Mouse (Mus musculus): ENCODE results near the gene Ebf1. TPM values are rescaled to one million over a fixed set of nuclear protein-coding genes. Genes with fewer than 3 reads are reported as not detected.
"Not testable (repeated sequence)": the region's sequence is repeated elsewhere in the genome, so short reads cannot be mapped to it uniquely, and the experiment has no call there.

Gene Ebf1
- 1 to 10 TPM; 5.9 to 6.7 TPM for total RNA-seq (2021)

- intact Hi-C loops (cut with DNase I): loop anchor here (10.0 kb wide), 2 partner anchors 1268 to 1308 kb away; no protein-coding TSS in a partner anchor
- DNase-seq: peak; percentile 94
These were observed at the start of gene Ebf1 for GRCm38 (mm10) chr11:44616788-44617712. Ebf1 (plus strand) TSS chr11:44617317.

DNA sequence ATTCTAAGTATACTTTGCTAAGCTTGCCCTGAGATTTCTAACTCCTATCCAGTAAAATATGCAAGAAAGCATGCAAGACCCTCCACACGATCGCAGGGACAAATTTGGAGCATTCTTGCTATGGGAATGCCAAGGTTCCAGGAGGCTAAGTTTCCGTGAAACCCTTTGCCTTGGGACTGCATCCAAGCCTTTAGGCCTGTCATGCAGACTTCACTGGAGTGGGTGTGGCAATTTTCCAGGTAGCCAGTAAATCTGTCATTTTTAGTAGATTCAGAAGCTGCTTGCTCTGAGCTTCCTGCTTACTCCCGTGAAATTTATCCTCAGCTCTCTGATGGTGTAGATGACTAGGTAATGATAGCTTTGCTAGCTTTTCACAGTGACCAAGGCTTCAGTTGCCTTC is 46.8 kb upstream of the Ebf1 start:
- intact Hi-C loops (cut with DNase I); DNase-seq: not testable (repeated sequence)

DNA sequence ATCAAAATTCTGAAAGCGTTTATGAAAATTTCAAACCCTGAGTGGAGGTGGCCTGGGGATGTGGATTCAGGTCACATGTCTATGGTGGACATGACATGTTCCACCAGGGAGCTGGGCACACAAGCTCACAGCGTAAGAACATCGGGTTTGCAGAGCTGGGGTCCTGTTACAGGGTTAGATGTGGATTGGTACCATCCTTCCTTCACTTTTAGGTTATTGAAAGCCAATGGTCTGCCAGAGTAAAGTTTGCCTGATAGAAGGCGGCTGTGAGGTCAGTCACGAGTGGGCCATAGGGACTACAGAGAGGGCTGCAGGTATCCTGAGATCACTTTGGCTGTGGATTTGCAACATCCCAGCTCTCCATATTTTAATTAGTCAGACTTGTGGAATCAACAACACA is 44.3 kb upstream of the Ebf1 start:
- intact Hi-C loops (cut with DNase I): no loop called here
- no peak for DNase-seq

GRCm38 (mm10) chr11:44573396-44573795 is 43.7 kb upstream of the Ebf1 start:
- intact Hi-C loops (cut with DNase I): no loop called here
- DNase-seq: no peak

DNA sequence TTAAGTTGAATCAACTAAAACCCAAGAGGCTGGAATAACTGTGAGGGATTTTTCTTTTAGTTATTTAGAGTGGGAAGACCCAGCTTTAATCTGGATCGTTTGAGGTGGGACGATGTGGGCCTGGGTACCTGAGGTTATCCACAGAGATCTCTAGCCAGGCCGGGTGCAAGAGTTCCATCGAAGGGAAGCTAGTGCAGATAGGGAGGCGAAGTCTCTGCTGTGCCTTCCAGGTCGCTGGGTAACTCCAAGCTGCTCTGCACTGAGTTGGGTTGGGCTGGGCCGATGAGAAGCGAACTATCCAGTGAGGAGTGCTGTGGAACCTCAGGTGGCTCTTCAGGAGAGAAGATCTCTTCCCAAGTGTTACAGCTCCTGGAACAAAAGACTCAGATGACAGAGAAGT is 42.7 kb upstream of the Ebf1 start:
- no peak for DNase-seq
- intact Hi-C loops (cut with DNase I): no loop called here

GRCm38 (mm10) chr11:44574820-44575219 is 42.3 kb upstream of the Ebf1 start:
- no peak for DNase-seq
- intact Hi-C loops (cut with DNase I): no loop called here

DNA sequence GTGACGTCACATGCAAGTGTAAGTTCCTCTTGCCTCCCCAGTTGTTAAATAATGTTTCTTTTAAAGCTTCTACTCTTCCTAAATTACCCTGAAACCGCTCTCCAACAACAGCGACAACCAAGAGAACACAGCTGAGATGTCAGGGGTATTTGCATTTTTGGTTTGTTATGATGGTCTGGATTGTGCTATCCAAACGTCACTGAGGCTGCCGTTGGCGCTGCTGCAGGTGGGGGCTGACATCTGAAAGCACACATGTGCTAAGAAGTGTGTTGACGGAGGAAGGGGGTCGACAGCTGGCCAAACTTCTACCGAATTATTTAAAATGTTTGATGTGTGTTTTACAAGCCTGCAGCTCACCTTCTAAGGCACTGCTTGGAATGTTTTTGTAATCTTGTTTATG is 39.2 kb upstream of the Ebf1 start:
- intact Hi-C loops (cut with DNase I): no loop called here
- DNase-seq: no peak

- DNase-seq: no peak
- intact Hi-C loops (cut with DNase I): no loop called here
These were observed 35.8 kb upstream of the Ebf1 start for GRCm38 (mm10) chr11:44581277-44581683.

DNA sequence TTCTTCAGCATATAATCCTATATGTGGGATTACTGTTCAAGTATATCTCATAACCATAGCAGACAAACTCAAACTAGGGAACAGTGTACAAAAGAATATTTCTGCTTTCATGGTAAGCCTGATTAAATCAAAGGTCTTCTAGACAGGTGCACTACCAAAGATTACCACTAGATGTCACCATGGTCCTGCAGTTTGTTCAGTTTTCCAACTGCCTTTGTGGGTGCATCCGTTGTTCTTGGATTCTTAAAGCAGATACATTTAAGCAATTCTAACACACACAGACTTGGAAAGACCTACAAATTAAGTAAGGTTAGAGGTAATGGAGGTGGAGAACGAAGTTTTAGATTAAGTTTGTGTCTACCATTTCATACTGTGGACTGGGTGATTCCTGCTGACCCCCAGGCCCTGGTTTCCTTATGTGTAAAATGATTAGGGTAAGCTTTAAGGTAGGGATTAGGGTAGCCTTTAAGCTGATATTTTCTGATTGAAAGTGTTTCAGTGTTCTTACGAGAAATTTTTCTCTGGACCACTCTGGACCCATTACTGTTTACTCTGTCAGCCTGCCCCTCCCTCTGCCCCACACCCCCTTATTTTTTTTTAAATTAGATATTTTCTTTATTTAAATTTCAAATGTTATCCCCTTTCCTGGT is 30.9 kb upstream of the Ebf1 start:
- DNase-seq: peak; percentile 59
- intact Hi-C loops (cut with DNase I): no loop called here

- no peak for DNase-seq
- intact Hi-C loops (cut with DNase I): no loop called here
These were observed 24.1 kb upstream of the Ebf1 start for GRCm38 (mm10) chr11:44593016-44593415.

DNA sequence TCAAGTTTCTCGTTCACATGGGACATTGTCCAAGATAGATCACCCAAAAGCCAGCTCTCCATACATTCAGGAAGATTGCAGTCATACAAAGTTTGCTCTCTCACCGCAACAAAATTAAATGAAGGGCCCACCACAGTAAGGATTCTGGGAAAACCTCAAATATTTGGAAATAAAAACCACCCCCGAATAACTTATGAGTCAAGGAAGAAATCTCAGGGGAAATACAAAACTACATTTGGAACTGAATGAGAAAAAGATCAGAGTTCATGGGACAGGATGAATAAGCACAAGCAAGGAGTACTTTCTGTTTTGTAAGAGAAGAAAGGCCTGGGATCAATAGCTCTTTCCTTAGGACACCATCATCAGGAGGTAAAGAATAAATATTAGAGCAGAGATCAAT is 22.3 kb upstream of the Ebf1 start:
- no peak for DNase-seq
- intact Hi-C loops (cut with DNase I): no loop called here

DNA sequence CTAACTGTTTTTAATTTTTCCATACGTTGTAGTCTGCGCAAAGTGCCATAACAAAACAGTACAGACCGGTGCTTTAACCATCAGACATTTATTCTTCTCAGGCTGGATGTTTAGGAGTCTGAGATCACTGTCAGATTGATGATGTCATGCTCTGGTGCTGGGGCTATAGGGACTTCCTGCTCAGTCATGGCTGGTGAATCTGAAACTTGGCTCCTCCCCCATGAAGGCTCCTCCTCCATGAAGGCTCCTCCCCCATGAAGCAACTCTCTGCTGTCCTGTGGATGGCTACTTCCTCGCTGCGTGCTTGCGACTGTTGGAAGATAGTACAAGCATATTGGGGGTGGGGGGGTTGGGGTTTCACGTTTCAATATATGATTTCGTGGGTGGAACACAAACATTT is 10.2 kb upstream of the Ebf1 start:
- intact Hi-C loops (cut with DNase I): no loop called here
- no peak for DNase-seq

- intact Hi-C loops (cut with DNase I): no loop called here
- DNase-seq: no peak
These were observed 8.5 kb upstream of the Ebf1 start for GRCm38 (mm10) chr11:44608646-44609045.

GRCm38 (mm10) chr11:44610971-44611781 is 5.9 kb upstream of the Ebf1 start:
- DNase-seq: peak; percentile 95
- intact Hi-C loops (cut with DNase I): loop anchor here (2.0 to 10.0 kb wide), 4 partner anchors 398 to 1314 kb away; no protein-coding TSS in a partner anchor

DNA sequence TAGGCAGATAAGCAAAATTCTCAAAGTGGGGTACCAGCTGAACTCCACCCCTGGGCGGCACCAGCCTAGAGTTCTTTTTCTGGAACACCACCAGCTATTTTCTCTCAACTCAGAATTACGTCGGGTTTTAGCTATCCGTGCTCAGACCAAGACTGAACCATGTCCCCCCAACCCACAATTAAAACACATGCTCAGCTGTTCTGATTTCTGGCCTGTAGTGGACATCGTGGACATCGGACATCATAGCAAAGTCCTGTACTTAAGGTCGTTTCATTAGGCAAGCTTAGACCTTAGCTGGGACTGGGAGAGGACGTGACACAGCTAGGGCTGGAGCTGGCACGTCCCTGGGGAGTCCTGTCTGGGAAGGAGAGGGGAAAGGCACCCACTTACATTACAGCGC is 5.0 kb upstream of the Ebf1 start:
- DNase-seq: no peak
- intact Hi-C loops (cut with DNase I): loop anchor here (5.0 to 10.0 kb wide), 3 partner anchors 925 to 1313 kb away; no protein-coding TSS in a partner anchor

- DNase-seq: no peak
- intact Hi-C loops (cut with DNase I): loop anchor here (5.0 to 10.0 kb wide), 3 partner anchors 924 to 1312 kb away; no protein-coding TSS in a partner anchor
These were observed 4.3 kb upstream of the Ebf1 start for GRCm38 (mm10) chr11:44612681-44613410.

GRCm38 (mm10) chr11:44613411-44614180 is 3.5 kb upstream of the Ebf1 start:
- DNase-seq: no peak
- intact Hi-C loops (cut with DNase I): loop anchor here (5.0 to 10.0 kb wide), 3 partner anchors 924 to 1311 kb away; no protein-coding TSS in a partner anchor

DNA sequence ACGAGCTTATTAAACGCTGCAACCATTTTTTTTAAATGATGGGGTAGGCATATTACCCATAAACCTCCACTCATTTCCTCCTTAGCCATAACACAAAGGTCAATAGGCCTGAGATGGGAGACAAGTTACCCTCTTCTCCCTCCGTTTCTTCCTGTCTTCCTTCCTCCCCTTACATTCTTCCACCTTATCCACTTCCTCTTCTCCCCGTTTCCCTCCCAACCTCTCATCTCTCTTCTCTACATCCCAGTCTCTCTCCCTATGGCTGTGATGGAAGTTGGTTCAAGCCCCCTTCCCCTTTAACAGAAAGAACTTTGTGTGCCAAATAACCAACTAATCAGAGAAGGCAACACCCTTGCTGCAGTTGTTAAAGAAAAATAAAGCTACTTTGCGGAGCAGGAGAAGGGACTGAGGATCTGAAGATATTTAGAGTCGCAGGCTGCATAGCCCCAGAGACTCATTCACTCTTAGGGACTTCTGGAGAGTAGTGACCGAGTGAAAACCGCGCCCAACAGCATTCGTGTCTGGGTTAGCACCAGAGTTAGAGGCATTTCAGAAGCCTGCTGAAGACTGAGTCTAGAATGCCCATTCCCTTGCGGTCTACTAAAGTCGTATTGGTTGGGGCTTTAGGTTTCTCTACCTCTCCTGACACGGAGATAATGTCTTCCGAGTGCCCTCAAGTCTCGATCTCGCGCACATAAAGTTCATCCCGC is 884 bp upstream of the Ebf1 start:
- intact Hi-C loops (cut with DNase I): loop anchor here (10.0 kb wide), 2 partner anchors 1269 to 1309 kb away; no protein-coding TSS in a partner anchor

More for the DNA sequence above, 884 bp upstream of the Ebf1 start:
- no peak for DNase-seq

Measured in left cerebral cortex, postnatal 4 days (tissue).